Mouse (Mus musculus) heart, embryonic 15.5 days (tissue): ENCODE results near the gene Itih5. TPM values are rescaled to one million over a fixed set of nuclear protein-coding genes. Genes with fewer than 3 reads are reported as not detected.

Source experiments
- ATAC-seq: fragments of 200-750 bp; cut with Nextera tagmentation; replicated peaks from 2 replicates; pipeline ENCODE4 v1.8.0; 2017; ENCODE audit warnings: low read depth, moderate TSS enrichment; ENCODE audit not compliant: insufficient number of reproducible peaks, insufficient read depth, low FRiP score
- H3K27ac ChIP-seq: fragments of 300-500 bp; sonication (generic); 2 replicates; pipeline ENCODE4 v1.5.1; 2015; ENCODE audit warnings: mild to moderate bottlenecking, inconsistent platforms
- H3K27me3 ChIP-seq: fragments of 300-500 bp; sonication (generic); 2 replicates; pipeline ENCODE4 v1.6.1; 2015; ENCODE audit warnings: inconsistent platforms
- H3K36me3 ChIP-seq: fragments of 300-500 bp; sonication (generic); 2 replicates; pipeline ENCODE4 v1.6.1; 2015; ENCODE audit warnings: mild to moderate bottlenecking, inconsistent platforms
- H3K4me1 ChIP-seq: fragments of 300-500 bp; sonication (generic); replicated peaks from 2 replicates; pipeline ENCODE4 v1.6.1; 2015; ENCODE audit warnings: inconsistent platforms
- H3K4me2 ChIP-seq: fragments of 300-500 bp; sonication (generic); 2 replicates; pipeline ENCODE4 v1.6.1; 2015; ENCODE audit warnings: inconsistent platforms, mild to moderate bottlenecking, moderate library complexity
- H3K4me3 ChIP-seq: fragments of 300-500 bp; sonication (generic); 2 replicates; pipeline ENCODE4 v1.5.1; 2015; ENCODE audit warnings: mild to moderate bottlenecking, inconsistent platforms
- H3K9ac ChIP-seq: fragments of 300-500 bp; sonication (generic); 2 replicates; pipeline ENCODE4 v1.6.1; 2015; ENCODE audit warnings: mild to moderate bottlenecking, inconsistent platforms
- H3K9me3 ChIP-seq: fragments of 300-500 bp; sonication (generic); replicated peaks from 2 replicates; pipeline ENCODE4 v1.6.1; 2016; ENCODE audit warnings: inconsistent platforms
- WGBS: fragments of 180-500 bp; shearing (Covaris S2); methylation state at CpG from one replicate; pipeline ENCODE4 v1.1.7; 2015; ENCODE audit warnings: mixed read lengths; 5-methylcytosine and 5-hydroxymethylcytosine counted together
- polyA plus RNA-seq: library from polyadenylated mRNA; unstranded; fragments of >200 nt; fragmentation: Nextera tagmentation; extraction: Ambion mirVana; gene quantifications from 2 replicates; pipeline ENCODE4 v1.2.1, GENCODE M21; 2015

Gene Itih5
- polyA plus RNA-seq, 1 experiment from 2014 or later, result 9.6 TPM

- Histone ChIP-seq H3K4me1 (peaks cover 3% of the 10 kb centered on the region; the same call in 1 of the 2 replicates), H3K9ac (no peak overlapping the region), H3K27me3 (peaks cover 9% of the 10 kb centered on the region), H3K36me3 (no peaks in the 10 kb centered on the region), H3K9me3 (no peaks in the 10 kb centered on the region), H3K4me3 (no peak overlapping the region), H3K4me2 (no peak overlapping the region), H3K27ac (no peak overlapping the region)
- no peak for ATAC-seq
- WGBS, result 60% methylated on average over 10 of the region's 10 CpGs
Measured at GRCm38 (mm10) chr2:10293556-10294206, 140.3 kb downstream of the Itih5 start.

DNA sequence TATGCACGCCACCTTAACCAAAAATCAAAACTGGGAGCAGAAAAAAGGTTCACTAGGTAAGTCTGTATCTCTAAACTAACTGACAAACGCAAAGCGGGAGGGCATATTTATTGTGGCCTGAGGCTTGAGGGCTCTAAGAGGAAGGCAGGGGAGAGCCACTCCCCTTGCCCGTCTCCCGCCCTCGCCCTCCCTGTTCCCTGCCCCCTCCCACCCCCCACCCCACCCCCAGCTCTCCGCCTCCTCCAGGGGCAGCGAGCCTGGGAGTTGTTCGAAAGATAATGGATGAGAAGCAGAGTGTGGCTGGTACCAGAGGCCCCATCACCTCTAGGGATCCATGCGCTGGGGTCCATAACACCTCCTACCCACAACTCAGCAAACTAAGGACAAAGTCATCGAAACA, 142.5 kb downstream of the Itih5 start:
- no peak overlapping the region for H3K4me3 ChIP-seq
- ATAC-seq, result no peak

GRCm38 (mm10) chr2:10300244-10300643, 146.9 kb downstream of the Itih5 start:
- Histone ChIP-seq H3K27me3 (peaks cover 4% of the 10 kb centered on the region; the same call in 1 of the 2 replicates), H3K9ac (no peak overlapping the region), H3K9me3 (no peaks in the 10 kb centered on the region), H3K4me2 (no peak overlapping the region), H3K36me3 (no peaks in the 10 kb centered on the region), H3K4me1 (peaks cover 6% of the 10 kb centered on the region), H3K4me3 (no peak overlapping the region), H3K27ac (no peak overlapping the region)
- 54% methylated on average over 7 of the region's 7 CpGs for WGBS
- no peak for ATAC-seq

More for the DNA sequence above, 142.5 kb downstream of the Itih5 start:
- Histone ChIP-seq H3K4me1 (peaks cover 6% of the 10 kb centered on the region), H3K4me2 (peak overlapping the region; percentile 32; the same call in 1 of the 2 replicates), H3K27ac (no peak overlapping the region), H3K9me3 (no peaks in the 10 kb centered on the region), H3K36me3 (no peaks in the 10 kb centered on the region), H3K27me3 (peaks cover 4% of the 10 kb centered on the region), H3K9ac (no peak overlapping the region)
- 9% methylated on average over 11 of the region's 11 CpGs for WGBS

- Histone ChIP-seq H3K27me3 (peaks cover 4% of the 10 kb centered on the region; the same call in 1 of the 2 replicates), H3K9ac (no peak overlapping the region), H3K27ac (no peak overlapping the region), H3K36me3 (no peaks in the 10 kb centered on the region), H3K4me2 (peak overlapping the region; percentile 49), H3K4me1 (peaks cover 6% of the 10 kb centered on the region), H3K9me3 (no peaks in the 10 kb centered on the region), H3K4me3 (peak overlapping the region; percentile 14; the same call in 1 of the 2 replicates)
- ATAC-seq, result peak; percentile 60; the same call in 1 of the 2 replicates
- WGBS, result 41% methylated on average over 10 of the region's 10 CpGs
Measured at GRCm38 (mm10) chr2:10300771-10301170, 147.4 kb downstream of the Itih5 start.

GRCm38 (mm10) chr2:10301391-10301790, 148.0 kb downstream of the Itih5 start:
- no peak overlapping the region for H3K27ac ChIP-seq

GRCm38 (mm10) chr2:10301997-10302396, 148.6 kb downstream of the Itih5 start:
- no peak overlapping the region for H3K9ac ChIP-seq
- WGBS, result 85% methylated on average over 9 of the region's 9 CpGs
- H3K4me3 ChIP-seq, result no peak overlapping the region
- no peak overlapping the region for H3K27ac ChIP-seq
- H3K27me3 ChIP-seq, result no peaks in the 10 kb centered on the region
- H3K4me2 ChIP-seq, result no peak overlapping the region
- H3K9me3 ChIP-seq, result no peaks in the 10 kb centered on the region
- no peaks in the 10 kb centered on the region for H3K36me3 ChIP-seq
- H3K4me1 ChIP-seq, result peaks cover 4% of the 10 kb centered on the region
- no peak for ATAC-seq

More at GRCm38 (mm10) chr2:10301391-10301790, 148.0 kb downstream of the Itih5 start:
- no peak overlapping the region for H3K9ac ChIP-seq
- peaks cover 4% of the 10 kb centered on the region for H3K4me1 ChIP-seq
- 29% methylated on average over 3 of the region's 3 CpGs for whole genome bisulfite sequencing
- H3K4me2 ChIP-seq, result no peak overlapping the region
- no peaks in the 10 kb centered on the region for H3K36me3 ChIP-seq
- H3K9me3 ChIP-seq, result no peaks in the 10 kb centered on the region
- H3K27me3 ChIP-seq, result peaks cover 4% of the 10 kb centered on the region; the same call in 1 of the 2 replicates
- ATAC-seq, result no peak
- H3K4me3 ChIP-seq, result no peak overlapping the region

- Histone ChIP-seq H3K4me3 (no peak overlapping the region), H3K27ac (no peak overlapping the region), H3K9me3 (no peaks in the 10 kb centered on the region), H3K9ac (no peak overlapping the region), H3K36me3 (no peaks in the 10 kb centered on the region), H3K4me2 (no peak overlapping the region), H3K4me1 (peaks cover 4% of the 10 kb centered on the region), H3K27me3 (no peaks in the 10 kb centered on the region)
- no peak for ATAC-seq
- WGBS, result 59% methylated on average over 3 of the region's 3 CpGs
Measured at GRCm38 (mm10) chr2:10304911-10305310, 151.5 kb downstream of the Itih5 start.

Other genes with a start within 250 kb of the Itih5 start
- gene Taf3, start 105.0 kb upstream of the Itih5 start, polyA plus RNA-seq, result 7.8 and 8.6 TPM in 2 replicates
- 1,140 and 1,398 TPM in 2 replicates for gene Atp5c1, start 73.1 kb upstream of the Itih5 start, polyA plus RNA-seq
- 18.8 and 20.5 TPM in 2 replicates for gene Kin, start 73.0 kb upstream of the Itih5 start, polyA plus RNA-seq
- 0.58 and 2.0 TPM in 2 replicates for gene Itih2, start 22.2 kb upstream of the Itih5 start, polyA plus RNA-seq
- 1.2 and 1.3 TPM in 2 replicates for gene Sfmbt2, start 216.9 kb downstream of the Itih5 start, polyA plus RNA-seq